Mouse (Mus musculus) forebrain, embryonic 13.5 days (tissue): ENCODE measurements around the gene Sars. TPM values are rescaled to one million over a fixed set of nuclear protein-coding genes. Genes with fewer than 3 reads are reported as not detected.
A peak's percentile ranks its signal among the peaks of the same experiment; 100 is the strongest.

Experiments used
- ATAC-seq: fragments of 200-750 bp; cut with Nextera tagmentation; 2 replicates; pipeline ENCODE4 v1.8.0; 2017
- H3K27ac ChIP-seq: fragments of 300-500 bp; sonication (generic); 2 replicates; pipeline ENCODE4 v1.5.1; 2015; ENCODE audit warnings: inconsistent platforms, mild to moderate bottlenecking, moderate library complexity
- H3K27me3 ChIP-seq: fragments of 300-500 bp; sonication (generic); 2 replicates; pipeline ENCODE4 v1.6.1; 2015; ENCODE audit warnings: mild to moderate bottlenecking, inconsistent platforms
- H3K36me3 ChIP-seq: fragments of 300-500 bp; sonication (generic); 2 replicates; pipeline ENCODE4 v1.6.1; 2015; ENCODE audit warnings: mild to moderate bottlenecking, inconsistent platforms; ENCODE audit not compliant: poor library complexity, severe bottlenecking
- H3K4me1 ChIP-seq: fragments of 300-500 bp; sonication (generic); 2 replicates; pipeline ENCODE4 v1.6.1; 2015; ENCODE audit warnings: inconsistent platforms
- H3K4me2 ChIP-seq: fragments of 300-500 bp; sonication (generic); 2 replicates; pipeline ENCODE4 v1.6.1; 2015; ENCODE audit warnings: inconsistent platforms, mild to moderate bottlenecking, moderate library complexity
- H3K4me3 ChIP-seq: fragments of 300-500 bp; sonication (generic); 2 replicates; pipeline ENCODE4 v1.5.1; 2015; ENCODE audit warnings: mild to moderate bottlenecking, inconsistent platforms
- H3K9ac ChIP-seq: fragments of 300-500 bp; sonication (generic); 2 replicates; pipeline ENCODE4 v1.6.1; 2015; ENCODE audit warnings: mild to moderate bottlenecking, inconsistent platforms
- H3K9me3 ChIP-seq: fragments of 300-500 bp; sonication (generic); replicated peaks from 2 replicates; pipeline ENCODE4 v1.6.1; 2016; ENCODE audit warnings: inconsistent platforms
- WGBS: fragments of 180-500 bp; shearing (Covaris S2); methylation state at CpG from one replicate; pipeline ENCODE4 v1.1.7; 2015; 5-methylcytosine and 5-hydroxymethylcytosine counted together
- polyA plus RNA-seq: library from polyadenylated mRNA; unstranded; fragments of >200 nt; fragmentation: Nextera tagmentation; extraction: Ambion mirVana; gene quantifications from 2 replicates; pipeline ENCODE4 v1.2.1, GENCODE M21; 2015

The Sars gene
- polyA plus RNA-seq, 1 experiment from 2014 or later, result 196 TPM

- WGBS, result 83% methylated on average over 2 of the region's 2 CpGs
- Histone ChIP-seq H3K27me3 (no peaks in the 10 kb centered on the region), H3K9ac (no peak overlapping the region)
Measured at GRCm38 (mm10) chr3:108451969-108452368, 7.0 kb upstream of the Sars start.

GRCm38 (mm10) chr3:108445366-108445705 is 327 bp upstream of the Sars start:
- H3K9ac ChIP-seq, result peak overlapping the region; percentile 90
- 13% methylated on average over 6 of the region's 6 CpGs for WGBS
- no peaks in the 10 kb centered on the region for H3K9me3 ChIP-seq
- peaks cover 43% of the 10 kb centered on the region for H3K4me1 ChIP-seq
- peak overlapping the region; percentile 84 for H3K4me2 ChIP-seq
- H3K27me3 ChIP-seq, result no peaks in the 10 kb centered on the region
- peak overlapping the region; percentile 87 for H3K27ac ChIP-seq
- H3K4me3 ChIP-seq, result peak overlapping the region; percentile 81
- no peak for ATAC-seq
- H3K36me3 ChIP-seq, result peaks cover 11% of the 10 kb centered on the region

More at GRCm38 (mm10) chr3:108451969-108452368, 7.0 kb upstream of the Sars start:
- Histone ChIP-seq H3K4me2 (no peak overlapping the region), H3K4me1 (no peaks in the 10 kb centered on the region), H3K36me3 (no peaks in the 10 kb centered on the region), H3K27ac (no peak overlapping the region), H3K9me3 (no peaks in the 10 kb centered on the region), H3K4me3 (no peak overlapping the region)
- ATAC-seq, result no peak

- Histone ChIP-seq H3K4me1 (peaks cover 43% of the 10 kb centered on the region), H3K27ac (0 out of 2 replicates have a peak overlapping the region, but pooled peaks have one; percentile 87), H3K9ac (peak overlapping the region; percentile 90), H3K4me2 (peak overlapping the region; percentile 84), H3K36me3 (peaks cover 16% of the 10 kb centered on the region), H3K4me3 (peak overlapping the region; percentile 81), H3K27me3 (no peaks in the 10 kb centered on the region), H3K9me3 (no peaks in the 10 kb centered on the region)
- ATAC-seq, result no peak
- 20% methylated on average over 8 of the region's 8 CpGs for WGBS
Measured at GRCm38 (mm10) chr3:108444029-108444428, 980 bp downstream of the Sars start.

GRCm38 (mm10) chr3:108436380-108436714 is 8.7 kb downstream of the Sars start:
- Histone ChIP-seq H3K27me3 (no peaks in the 10 kb centered on the region), H3K4me2 (no peak overlapping the region), H3K27ac (peak overlapping the region; percentile 19; the same call in 1 of the 2 replicates), H3K4me3 (no peak overlapping the region), H3K36me3 (peaks cover 39% of the 10 kb centered on the region), H3K9me3 (no peaks in the 10 kb centered on the region), H3K9ac (no peak overlapping the region), H3K4me1 (peaks cover 61% of the 10 kb centered on the region)
- 62% methylated on average over 7 of the region's 7 CpGs for WGBS
- no peak for ATAC-seq

GRCm38 (mm10) chr3:108435701-108436379 is 9.2 kb downstream of the Sars start:
- Histone ChIP-seq H3K4me2 (no peak overlapping the region), H3K27ac (peak overlapping the region; percentile 97; the same call in 1 of the 2 replicates), H3K9ac (0 out of 2 replicates have a peak overlapping the region, but pooled peaks have one; percentile 34), H3K9me3 (no peaks in the 10 kb centered on the region), H3K27me3 (no peaks in the 10 kb centered on the region), H3K4me3 (no peak overlapping the region), H3K4me1 (peaks cover 58% of the 10 kb centered on the region), H3K36me3 (peaks cover 40% of the 10 kb centered on the region)
- WGBS, result 75% methylated on average over 17 of the region's 17 CpGs
- no peak for ATAC-seq

GRCm38 (mm10) chr3:108433881-108434495 is 11.0 kb downstream of the Sars start:
- Histone ChIP-seq H3K9ac (peak overlapping the region; percentile 55), H3K4me3 (no peak overlapping the region; the same call in 1 of the 2 replicates), H3K4me2 (peak overlapping the region; percentile 50), H3K9me3 (no peaks in the 10 kb centered on the region), H3K4me1 (peaks cover 58% of the 10 kb centered on the region), H3K36me3 (peaks cover 53% of the 10 kb centered on the region), H3K27ac (peak overlapping the region; percentile 97), H3K27me3 (no peaks in the 10 kb centered on the region)
- WGBS, result 7% methylated on average over 19 of the region's 19 CpGs
- peak; percentile 75 for ATAC-seq

- WGBS, result 1% methylated on average over 18 of the region's 18 CpGs
- Histone ChIP-seq H3K36me3 (peaks cover 60% of the 10 kb centered on the region), H3K4me3 (no peak overlapping the region; the same call in 1 of the 2 replicates), H3K9me3 (no peaks in the 10 kb centered on the region), H3K4me2 (peak overlapping the region; percentile 50), H3K27ac (peak overlapping the region; percentile 97), H3K9ac (peak overlapping the region; percentile 55), H3K27me3 (no peaks in the 10 kb centered on the region), H3K4me1 (peaks cover 58% of the 10 kb centered on the region)
- ATAC-seq, result peak; percentile 89
Measured at GRCm38 (mm10) chr3:108433188-108433880, 11.7 kb downstream of the Sars start.

- H3K27ac ChIP-seq, result peak overlapping the region; percentile 97
- no peaks in the 10 kb centered on the region for H3K27me3 ChIP-seq
- H3K4me3 ChIP-seq, result no peak overlapping the region
- WGBS, result 5% methylated on average over 13 of the region's 13 CpGs
- peak; percentile 88 for ATAC-seq
- peak overlapping the region; percentile 55 for H3K9ac ChIP-seq
- no peaks in the 10 kb centered on the region for H3K9me3 ChIP-seq
- peaks cover 58% of the 10 kb centered on the region for H3K4me1 ChIP-seq
- H3K36me3 ChIP-seq, result peaks cover 66% of the 10 kb centered on the region
- peak overlapping the region; percentile 50 for H3K4me2 ChIP-seq
Measured at GRCm38 (mm10) chr3:108432542-108433187, 12.3 kb downstream of the Sars start.

- Histone ChIP-seq H3K27ac (peak overlapping the region; percentile 77), H3K4me1 (peaks cover 42% of the 10 kb centered on the region), H3K4me2 (no peak overlapping the region), H3K4me3 (no peak overlapping the region), H3K36me3 (peaks cover 55% of the 10 kb centered on the region), H3K9ac (peak overlapping the region; percentile 50; the same call in 1 of the 2 replicates), H3K9me3 (no peaks in the 10 kb centered on the region), H3K27me3 (no peaks in the 10 kb centered on the region)
- WGBS, result 72% methylated on average over 6 of the region's 6 CpGs
- no peak for ATAC-seq
Measured at GRCm38 (mm10) chr3:108425624-108426018, 19.4 kb downstream of the Sars start.

GRCm38 (mm10) chr3:108424944-108425623 is 19.9 kb downstream of the Sars start:
- ATAC-seq, result no peak
- no peaks in the 10 kb centered on the region for H3K27me3 ChIP-seq
- peak overlapping the region; percentile 50; the same call in 1 of the 2 replicates for H3K9ac ChIP-seq
- H3K27ac ChIP-seq, result peak overlapping the region; percentile 77
- no peaks in the 10 kb centered on the region for H3K9me3 ChIP-seq
- no peak overlapping the region for H3K4me3 ChIP-seq
- H3K4me2 ChIP-seq, result no peak overlapping the region
- peaks cover 51% of the 10 kb centered on the region for H3K36me3 ChIP-seq
- H3K4me1 ChIP-seq, result peaks cover 42% of the 10 kb centered on the region
- WGBS, result 47% methylated on average over 7 of the region's 7 CpGs
